Mouse (Mus musculus) retina, adult 2 months (tissue): ENCODE data around the gene Ctcfl.

Experiments used
- DNase-seq: peaks from one replicate; pipeline ENCODE4 v3.0.0-alpha.2; 2012; ENCODE audit warnings: low read depth, low spot score

The Ctcfl gene

DNA sequence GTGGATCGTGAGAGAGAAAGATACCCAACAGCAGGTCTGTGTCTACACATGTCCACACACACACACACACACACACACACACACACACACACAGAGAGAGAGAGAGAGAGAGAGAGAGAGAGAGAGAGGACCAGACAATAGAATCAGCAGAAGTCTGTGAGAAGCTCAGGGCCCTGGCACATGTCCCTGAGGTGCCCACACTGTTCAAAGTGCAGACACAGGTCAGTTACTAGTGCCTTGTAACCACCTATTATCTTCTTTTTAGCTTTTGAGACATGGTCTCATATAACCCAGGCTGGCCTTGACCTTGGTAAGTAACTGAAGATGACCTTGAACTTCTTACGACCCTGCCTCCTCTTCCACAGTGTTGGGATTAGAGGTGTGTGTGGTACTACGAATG, 70.1 kb downstream of the Ctcfl start:
- no peak for DNase-seq

- no peak for DNase-seq
Measured at GRCm38 (mm10) chr2:173048041-173048745, 71.1 kb downstream of the Ctcfl start.

DNA sequence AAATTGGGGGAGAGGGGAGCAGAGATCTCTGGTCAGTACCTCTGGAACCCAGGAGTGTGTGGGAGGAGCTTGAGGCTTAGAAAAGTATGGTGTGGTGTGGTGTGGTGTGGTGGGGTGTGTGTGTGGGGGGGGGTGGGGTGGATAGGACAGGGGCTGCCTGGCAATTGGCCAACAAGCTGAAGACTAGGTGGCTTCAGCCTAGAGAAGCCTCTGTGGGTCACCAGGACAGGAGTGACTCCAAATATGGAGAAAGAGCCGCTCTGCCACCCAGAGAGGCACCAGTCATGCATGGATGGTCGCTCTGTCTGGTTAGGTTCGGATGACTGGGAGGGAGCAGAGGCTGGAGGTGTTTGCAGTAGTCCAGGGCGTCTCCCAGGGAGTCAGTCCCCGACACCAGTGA, 71.9 kb downstream of the Ctcfl start:
- DNase-seq = no peak

DNA sequence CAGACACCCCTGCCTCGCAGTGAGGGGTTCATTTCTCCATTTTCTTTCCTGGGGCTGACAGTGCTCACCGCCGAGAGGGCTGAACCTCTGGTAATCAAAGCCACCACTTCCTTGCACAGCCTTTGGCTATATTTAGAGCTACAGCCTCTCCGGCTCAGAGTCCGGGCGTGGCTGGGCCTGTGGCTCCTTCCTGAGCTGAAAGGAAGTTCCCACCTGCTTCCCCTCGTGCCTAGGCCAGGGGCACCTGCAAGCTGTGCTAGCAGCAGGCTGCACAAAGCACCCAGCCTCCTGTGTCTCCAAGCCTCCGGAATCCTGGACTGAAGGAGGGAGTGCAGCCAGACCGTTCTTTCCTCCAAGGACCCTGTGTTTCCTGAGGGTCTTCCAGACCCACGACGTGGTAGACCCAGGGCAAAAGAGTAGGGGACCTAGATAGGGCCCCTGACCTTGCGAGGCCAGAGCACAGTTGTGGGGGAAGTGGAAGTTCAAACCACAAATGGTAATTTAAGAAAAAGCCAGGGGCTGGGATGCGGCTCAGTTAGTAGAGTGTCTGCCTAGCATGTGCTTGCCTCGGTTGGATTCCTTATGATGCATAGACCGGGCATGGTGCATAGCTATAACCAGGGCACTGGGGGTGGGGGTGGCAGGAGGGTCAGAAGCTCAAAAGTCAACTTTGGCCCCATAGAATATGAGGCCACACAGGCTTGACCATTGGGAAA, 72.6 kb downstream of the Ctcfl start:
- DNase-seq = no peak

- DNase-seq = no peak
Measured at GRCm38 (mm10) chr2:173044198-173044970, 74.9 kb downstream of the Ctcfl start.
